Mouse (Mus musculus) olfactory bulb, adult 2 months (tissue): ENCODE data around the gene Cbll1.

ENCODE experiments used
- CTCF ChIP-seq: fragments of 200-500 bp; IDR thresholded peaks from 2 replicates; pipeline ENCODE4 v1.5.1; 2012; ENCODE audit warnings: low read depth, mild to moderate bottlenecking, low read length, moderate library complexity; ENCODE audit not compliant: insufficient read depth
- POLR2A ChIP-seq: fragments of 200-500 bp; IDR thresholded peaks from 2 replicates; pipeline ENCODE4 v1.6.1; 2012; ENCODE audit warnings: mild to moderate bottlenecking, low read depth, low read length, moderate library complexity; ENCODE audit not compliant: insufficient read depth

DNA sequence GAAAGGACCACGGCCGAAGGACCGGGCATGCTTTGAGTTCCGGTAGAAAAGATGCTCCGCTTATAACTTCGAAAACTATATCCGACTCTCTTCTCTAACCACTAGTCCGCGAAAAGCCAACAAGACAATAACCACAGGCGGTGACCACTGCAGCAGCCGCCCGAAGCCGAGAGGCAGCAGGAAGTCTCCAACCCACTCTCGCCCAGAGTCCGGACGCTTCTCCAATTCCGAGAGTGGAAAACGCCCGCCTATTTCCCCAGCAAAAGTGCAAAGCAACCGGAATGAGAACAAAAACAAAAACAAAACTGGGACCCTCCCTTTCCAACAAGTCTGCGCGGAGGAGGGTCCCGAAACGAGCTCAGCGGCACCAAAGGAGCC is 491 bp downstream of the Cbll1 start:
- TF ChIP-seq CTCF (no peak), POLR2A (no peak)
